Mouse (Mus musculus): ENCODE measurements at regions not wholly inside any gene's neighbourhood (a gene's known extent, or its start where the extent isn't known, plus 50 kb on each side); places are given as distances from the start of the nearest gene placed in this dataset.

DNA sequence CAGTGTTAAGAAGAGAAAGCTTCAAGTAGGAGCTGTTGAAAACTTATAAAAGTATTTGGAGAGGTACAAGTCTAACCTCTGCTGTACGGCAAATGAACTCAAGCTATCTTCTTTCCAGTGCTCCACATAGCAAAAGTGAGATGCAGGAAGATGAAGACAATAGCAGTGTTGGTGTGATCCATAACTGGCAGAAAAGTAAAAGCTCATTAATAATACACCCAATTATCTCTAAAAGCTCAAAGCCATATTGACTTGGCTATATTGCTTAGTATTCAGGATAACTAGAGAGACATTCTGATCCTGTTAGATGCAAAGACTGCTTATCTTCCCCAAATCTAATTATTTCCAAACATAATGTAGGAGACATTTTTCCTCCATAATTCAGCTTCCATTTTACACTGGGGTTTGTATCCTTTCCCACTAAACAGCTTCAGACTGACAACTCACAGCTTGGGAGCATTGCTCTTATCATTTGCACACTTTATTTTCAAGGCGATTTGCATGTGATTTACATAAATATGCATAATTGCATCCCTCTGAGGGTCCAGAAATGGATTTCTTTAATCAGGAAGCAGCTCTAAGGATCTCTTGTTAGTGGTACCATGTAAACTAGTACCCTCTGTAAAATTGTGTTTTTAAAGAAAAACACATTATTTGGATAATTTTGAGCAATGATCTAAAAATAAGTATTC lies 248.5 kb upstream of the Pom121l12 start:
- Histone ChIP-seq H3K27me3 (ENCODE audit: insufficient read depth, low read length) (no peaks in the 10 kb centered on the region), H3K36me3 (ENCODE audit: insufficient read depth, low read length) (no peaks in the 10 kb centered on the region), H3K4me2 (ENCODE audit: low read length) (no peak overlapping the region), H3K4me3 (replicated peaks; ENCODE audit: low read depth, low read length) (no peak overlapping the region), H3K9me3 (replicated peaks; ENCODE audit: low read length) (no peaks in the 10 kb centered on the region), H3K9ac (ENCODE audit: low read depth, low read length) (no peak overlapping the region), H3K27ac (no peak overlapping the region), H3K4me1 (replicated peaks; ENCODE audit: insufficient read depth, low read length) (no peaks in the 10 kb centered on the region)
- DNase-seq (ENCODE audit: low spot score) (no peak), ATAC-seq (replicated peaks; ENCODE audit: low FRiP score, low read depth) (no peak)
- 88% methylated on average over 2 of the region's 2 CpGs for WGBS
- no peak for TF ChIP-seq CTCF (IDR thresholded peaks at IDR 0.05; ENCODE audit: low read depth)

DNA sequence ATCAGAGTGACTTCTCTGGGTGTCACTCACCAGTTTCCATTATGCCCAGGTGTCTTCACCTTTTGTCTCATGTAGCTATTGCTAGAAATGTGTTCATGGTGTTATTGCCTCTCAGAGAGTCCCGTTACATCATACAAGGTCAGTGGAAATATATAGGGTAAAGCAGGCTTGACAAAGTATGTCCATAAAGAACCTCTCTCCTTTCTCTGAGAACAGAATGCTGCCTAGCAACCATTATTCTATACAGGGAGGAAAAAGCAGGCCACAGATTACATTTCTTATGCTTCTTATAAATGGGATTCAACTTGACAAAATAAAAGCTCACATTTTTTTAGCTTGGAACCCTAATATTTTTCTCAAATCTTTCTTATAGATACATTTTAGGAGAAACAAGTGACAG lies 220.6 kb upstream of the Pom121l12 start:
- Histone ChIP-seq H3K27ac (no peak overlapping the region), H3K9ac (ENCODE audit: low read depth, low read length) (no peak overlapping the region), H3K9me3 (replicated peaks; ENCODE audit: low read length) (no peaks in the 10 kb centered on the region), H3K4me3 (replicated peaks; ENCODE audit: low read depth, low read length) (no peak overlapping the region), H3K27me3 (ENCODE audit: insufficient read depth, low read length) (no peaks in the 10 kb centered on the region), H3K4me1 (replicated peaks; ENCODE audit: insufficient read depth, low read length) (no peaks in the 10 kb centered on the region), H3K4me2 (ENCODE audit: low read length) (no peak overlapping the region), H3K36me3 (ENCODE audit: insufficient read depth, low read length) (no peaks in the 10 kb centered on the region)
- DNase-seq (ENCODE audit: low spot score): no peak
- no peak for ATAC-seq (replicated peaks; ENCODE audit: low FRiP score, low read depth)
- 87% methylated on average over 1 of the region's 1 CpGs for WGBS
- TF ChIP-seq CTCF (IDR thresholded peaks at IDR 0.05; ENCODE audit: low read depth): no peak

DNA sequence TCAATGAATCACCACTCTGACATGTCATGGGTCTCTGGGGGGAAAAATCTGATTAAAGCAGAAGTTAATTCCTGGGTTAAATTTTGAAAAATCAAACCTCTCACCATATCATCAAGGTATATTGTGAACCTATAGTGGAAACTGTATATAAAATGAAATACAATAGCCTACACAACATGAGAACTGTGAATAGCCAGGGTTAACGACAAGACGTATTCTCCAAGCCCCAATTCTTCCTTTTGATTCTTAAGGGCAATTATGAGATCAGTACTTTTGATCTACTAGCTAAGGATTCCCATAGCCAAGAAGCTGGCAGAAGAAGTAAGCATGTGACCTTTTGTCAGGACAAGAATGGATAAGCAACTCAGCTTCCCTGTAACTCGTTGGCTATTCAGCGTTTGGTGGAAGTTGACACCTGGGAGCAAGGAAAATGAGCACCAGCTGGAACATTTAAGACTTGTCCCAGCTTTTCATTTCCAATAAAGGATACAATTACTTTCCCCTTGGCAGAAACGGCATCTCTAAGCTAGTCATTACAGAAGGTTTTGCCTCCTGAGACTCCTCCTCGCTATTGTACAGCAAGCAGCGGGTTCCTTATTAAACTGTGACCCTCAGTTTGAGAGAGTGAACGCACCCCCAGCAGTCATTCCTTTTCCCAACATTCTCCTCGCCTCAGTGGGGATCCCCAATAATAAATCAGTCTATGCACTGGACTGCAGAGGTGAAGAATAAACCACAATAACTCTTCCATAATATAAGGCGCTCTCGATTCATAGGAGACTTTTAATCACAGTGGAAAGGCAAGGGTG lies 219.1 kb upstream of the Pom121l12 start:
- Histone ChIP-seq H3K4me1 (replicated peaks; ENCODE audit: insufficient read depth, low read length) (no peaks in the 10 kb centered on the region), H3K4me3 (replicated peaks; ENCODE audit: low read depth, low read length) (no peak overlapping the region), H3K9me3 (replicated peaks; ENCODE audit: low read length) (no peaks in the 10 kb centered on the region), H3K4me2 (ENCODE audit: low read length) (no peak overlapping the region), H3K27me3 (ENCODE audit: insufficient read depth, low read length) (no peaks in the 10 kb centered on the region), H3K9ac (ENCODE audit: low read depth, low read length) (no peak overlapping the region), H3K36me3 (ENCODE audit: insufficient read depth, low read length) (no peaks in the 10 kb centered on the region), H3K27ac (no peak overlapping the region)
- DNase-seq (ENCODE audit: low spot score): peak; percentile 34
- ATAC-seq (replicated peaks; ENCODE audit: low FRiP score, low read depth): no peak
- WGBS: 30% methylated on average over 11 of the region's 11 CpGs
- TF ChIP-seq CTCF (IDR thresholded peaks at IDR 0.05; ENCODE audit: low read depth): no peak

DNA sequence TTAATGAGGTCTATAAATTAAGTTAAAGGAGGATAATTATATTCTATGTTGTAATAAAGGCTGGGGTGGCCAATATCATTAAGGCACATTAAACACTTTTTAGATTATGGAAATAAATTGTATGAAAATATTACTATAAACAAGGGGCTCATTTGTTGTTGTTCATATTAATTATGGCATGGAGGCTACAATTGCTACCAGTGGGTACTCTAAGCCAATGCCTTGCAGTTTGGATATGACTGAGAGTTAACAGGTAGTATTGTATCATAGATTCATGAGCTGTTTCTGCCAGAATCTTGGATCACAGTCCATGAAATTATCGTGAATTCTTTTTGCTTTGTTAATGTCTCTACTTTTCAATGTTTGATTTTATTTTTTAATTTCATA lies 218.5 kb upstream of the Pom121l12 start:
- no peaks in the 10 kb centered on the region for H3K9me3 ChIP-seq (replicated peaks; ENCODE audit: low read length)
- no peak overlapping the region for H3K4me2 ChIP-seq (ENCODE audit: low read length)
- ATAC-seq (replicated peaks; ENCODE audit: low FRiP score, low read depth): no peak
- no peak for DNase-seq (ENCODE audit: low spot score)
- no peak overlapping the region for H3K9ac ChIP-seq (ENCODE audit: low read depth, low read length)
- H3K4me3 ChIP-seq (replicated peaks; ENCODE audit: low read depth, low read length): no peak overlapping the region
- no peaks in the 10 kb centered on the region for H3K36me3 ChIP-seq (ENCODE audit: insufficient read depth, low read length)
- H3K27ac ChIP-seq: no peak overlapping the region
- TF ChIP-seq CTCF (IDR thresholded peaks at IDR 0.05; ENCODE audit: low read depth): no peak
- H3K4me1 ChIP-seq (replicated peaks; ENCODE audit: insufficient read depth, low read length): no peaks in the 10 kb centered on the region
- no peaks in the 10 kb centered on the region for H3K27me3 ChIP-seq (ENCODE audit: insufficient read depth, low read length)
- WGBS: 77% methylated on average over 1 of the region's 1 CpGs

DNA sequence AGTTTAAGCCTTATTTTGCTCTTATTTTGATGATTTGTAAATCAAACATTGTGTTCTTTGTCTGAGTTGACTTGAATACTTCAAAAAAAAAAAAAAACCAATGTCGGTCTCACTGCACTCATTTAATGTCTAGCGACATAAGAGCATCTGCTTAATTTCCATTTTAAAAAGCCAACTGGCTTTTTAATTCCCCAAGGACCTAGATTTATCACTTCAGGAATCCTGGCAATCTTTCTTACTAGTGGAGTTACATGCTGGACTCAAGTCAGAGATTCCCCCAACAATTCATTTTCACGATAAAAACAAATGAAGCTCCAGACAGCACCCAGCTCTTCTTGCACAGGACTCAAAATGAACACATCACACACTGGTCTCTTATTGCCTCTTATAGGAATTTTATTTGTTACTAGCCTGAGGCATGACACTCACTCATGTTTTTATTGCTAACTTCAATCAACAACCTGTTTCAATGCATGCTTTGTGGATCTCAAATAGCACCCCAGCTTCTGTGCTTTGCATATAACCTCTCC lies 212.0 kb upstream of the Pom121l12 start:
- no peaks in the 10 kb centered on the region for H3K4me1 ChIP-seq (replicated peaks; ENCODE audit: insufficient read depth, low read length)
- ATAC-seq (replicated peaks; ENCODE audit: low FRiP score, low read depth): no peak
- H3K27me3 ChIP-seq (ENCODE audit: insufficient read depth, low read length): no peaks in the 10 kb centered on the region
- H3K9me3 ChIP-seq (replicated peaks; ENCODE audit: low read length): no peaks in the 10 kb centered on the region
- H3K36me3 ChIP-seq (ENCODE audit: insufficient read depth, low read length): no peaks in the 10 kb centered on the region
- no peak overlapping the region for H3K27ac ChIP-seq
- WGBS: 70% methylated on average over 3 of the region's 3 CpGs
- peak; percentile 14 for DNase-seq (ENCODE audit: low spot score)
- TF ChIP-seq CTCF (IDR thresholded peaks at IDR 0.05; ENCODE audit: low read depth): no peak
- H3K9ac ChIP-seq (ENCODE audit: low read depth, low read length): no peak overlapping the region
- H3K4me3 ChIP-seq (replicated peaks; ENCODE audit: low read depth, low read length): no peak overlapping the region
- H3K4me2 ChIP-seq (ENCODE audit: low read length): no peak overlapping the region

DNA sequence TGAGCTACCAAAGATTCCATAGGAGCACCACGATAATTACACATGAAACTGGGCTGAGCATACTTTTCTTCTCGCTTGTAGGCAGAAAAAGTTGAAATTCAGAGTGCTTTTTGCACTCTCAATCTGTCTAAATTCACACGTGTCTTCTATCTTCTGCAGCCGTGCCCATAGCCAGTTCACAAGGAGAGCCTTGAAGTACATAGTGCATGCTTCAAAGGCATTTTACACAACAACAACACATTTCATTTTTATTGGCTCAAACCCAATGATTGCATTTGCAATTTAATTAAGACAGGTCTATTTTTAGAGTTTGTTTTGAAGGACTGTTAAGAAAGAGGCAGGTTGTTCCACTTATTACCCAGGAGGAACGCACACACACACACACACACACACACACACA lies 211.4 kb upstream of the Pom121l12 start:
- Histone ChIP-seq H3K27ac (no peak overlapping the region), H3K4me1 (replicated peaks; ENCODE audit: insufficient read depth, low read length) (no peaks in the 10 kb centered on the region), H3K4me2 (ENCODE audit: low read length) (no peak overlapping the region), H3K36me3 (ENCODE audit: insufficient read depth, low read length) (no peaks in the 10 kb centered on the region), H3K9ac (ENCODE audit: low read depth, low read length) (no peak overlapping the region), H3K4me3 (replicated peaks; ENCODE audit: low read depth, low read length) (no peak overlapping the region), H3K9me3 (replicated peaks; ENCODE audit: low read length) (no peaks in the 10 kb centered on the region), H3K27me3 (ENCODE audit: insufficient read depth, low read length) (no peaks in the 10 kb centered on the region)
- no peak for TF ChIP-seq CTCF (IDR thresholded peaks at IDR 0.05; ENCODE audit: low read depth)
- ATAC-seq (replicated peaks; ENCODE audit: low FRiP score, low read depth) (no peak), DNase-seq (ENCODE audit: low spot score) (no peak)
- WGBS: 69% methylated on average over 5 of the region's 5 CpGs

Data from kidney, postnatal 0 days (tissue).